Mouse (Mus musculus) forebrain, embryonic 12.5 days (tissue): Measurements from ENCODE around the gene Cox7a1. TPM values are rescaled to one million over a fixed set of nuclear protein-coding genes. Genes with fewer than 3 reads are reported as not detected.
"Not testable (repeated sequence)": the region's sequence is repeated elsewhere in the genome, so short reads cannot be mapped to it uniquely, and the experiment has no call there.

Experiments
- ATAC-seq: fragments of 200-750 bp; cut with Nextera tagmentation; 2 replicates; pipeline ENCODE4 v1.8.0; 2017; ENCODE audit warnings: moderate TSS enrichment; ENCODE audit not compliant: low FRiP score
- H3K27ac ChIP-seq: fragments of 300-500 bp; sonication (generic); 2 replicates; pipeline ENCODE4 v1.5.1; 2016; ENCODE audit warnings: mild to moderate bottlenecking
- H3K27me3 ChIP-seq: fragments of 300-500 bp; sonication (generic); 2 replicates; pipeline ENCODE4 v1.6.1; 2016; ENCODE audit warnings: mild to moderate bottlenecking
- H3K36me3 ChIP-seq: fragments of 300-500 bp; sonication (generic); replicated peaks from 2 replicates; pipeline ENCODE4 v1.6.1; 2016; ENCODE audit warnings: mild to moderate bottlenecking
- H3K4me1 ChIP-seq: fragments of 300-500 bp; sonication (generic); 2 replicates; pipeline ENCODE4 v1.6.1; 2016
- H3K4me2 ChIP-seq: fragments of 300-500 bp; sonication (generic); 2 replicates; pipeline ENCODE4 v1.6.1; 2016; ENCODE audit warnings: mild to moderate bottlenecking, moderate library complexity
- H3K4me3 ChIP-seq: fragments of 300-500 bp; sonication (generic); replicated peaks from 2 replicates; pipeline ENCODE4 v1.5.1; 2016; ENCODE audit warnings: mild to moderate bottlenecking
- H3K9ac ChIP-seq: fragments of 300-500 bp; sonication (generic); 2 replicates; pipeline ENCODE4 v1.6.1; 2016; ENCODE audit warnings: mild to moderate bottlenecking
- H3K9me3 ChIP-seq: fragments of 300-500 bp; sonication (generic); 2 replicates; pipeline ENCODE4 v1.6.1; 2016
- WGBS: fragments of 180-500 bp; shearing (Covaris S2); methylation state at CpG from one replicate; pipeline ENCODE4 v1.1.7; 2016; 5-methylcytosine and 5-hydroxymethylcytosine counted together
- polyA plus RNA-seq: library from polyadenylated mRNA; unstranded; fragments of >200 nt; fragmentation: Nextera tagmentation; extraction: Ambion mirVana; gene quantifications from 2 replicates; pipeline ENCODE4 v1.2.1, GENCODE M21; 2016

The Cox7a1 gene
- polyA plus RNA-seq, 1 experiment from 2014 or later: 3.0 TPM

GRCm38 (mm10) chr7:30194101-30194831, 10.3 kb downstream of the Cox7a1 start:
- no peaks in the 10 kb centered on the region for H3K9me3 ChIP-seq
- peak overlapping the region; percentile 74 for H3K9ac ChIP-seq
- WGBS: 2% methylated on average over 26 of the region's 26 CpGs
- peak overlapping the region; percentile 74 for H3K4me3 ChIP-seq
- peak overlapping the region; percentile 75 for H3K27ac ChIP-seq
- peak overlapping the region; percentile 81 for H3K4me2 ChIP-seq
- peak; percentile 21 for ATAC-seq
- peaks cover 25% of the 10 kb centered on the region for H3K36me3 ChIP-seq
- peaks cover 21% of the 10 kb centered on the region for H3K4me1 ChIP-seq
- H3K27me3 ChIP-seq: no peaks in the 10 kb centered on the region

- peak overlapping the region; percentile 75 for H3K27ac ChIP-seq
- H3K36me3 ChIP-seq: peaks cover 24% of the 10 kb centered on the region
- peak overlapping the region; percentile 81 for H3K4me2 ChIP-seq
- H3K9me3 ChIP-seq: no peaks in the 10 kb centered on the region
- H3K4me1 ChIP-seq: peaks cover 21% of the 10 kb centered on the region
- peak overlapping the region; percentile 74 for H3K9ac ChIP-seq
- H3K27me3 ChIP-seq: no peaks in the 10 kb centered on the region
- peak; percentile 91 for ATAC-seq
- under 1% methylated on average over 28 of the region's 28 CpGs for WGBS
- H3K4me3 ChIP-seq: peak overlapping the region; percentile 74
These were observed 10.9 kb downstream of the Cox7a1 start for GRCm38 (mm10) chr7:30194884-30195283.

- Histone ChIP-seq H3K4me3 (no peak overlapping the region), H3K27ac (no peak overlapping the region), H3K4me2 (peak overlapping the region; percentile 81), H3K9ac (peak overlapping the region; percentile 74; the same call in 1 of the 2 replicates), H3K36me3 (peaks cover 18% of the 10 kb centered on the region), H3K4me1 (peaks cover 21% of the 10 kb centered on the region), H3K9me3 (no peaks in the 10 kb centered on the region), H3K27me3 (no peaks in the 10 kb centered on the region)
- whole genome bisulfite sequencing: 72% methylated on average over 6 of the region's 6 CpGs
- no peak for ATAC-seq
These were observed 11.5 kb downstream of the Cox7a1 start for GRCm38 (mm10) chr7:30195461-30195860.

- H3K36me3 ChIP-seq: peaks cover 12% of the 10 kb centered on the region
- no peak overlapping the region for H3K27ac ChIP-seq
- no peak overlapping the region for H3K9ac ChIP-seq
- H3K4me3 ChIP-seq: no peak overlapping the region
- no peak overlapping the region for H3K4me2 ChIP-seq
- no peaks in the 10 kb centered on the region for H3K9me3 ChIP-seq
- H3K27me3 ChIP-seq: no peaks in the 10 kb centered on the region
- ATAC-seq: no peak
- WGBS: 86% methylated on average over 6 of the region's 6 CpGs
- H3K4me1 ChIP-seq: peaks cover 21% of the 10 kb centered on the region
These were observed 12.2 kb downstream of the Cox7a1 start for GRCm38 (mm10) chr7:30196171-30196570.

- no peak overlapping the region for H3K9ac ChIP-seq
- ATAC-seq: no peak
- H3K36me3 ChIP-seq: no peaks in the 10 kb centered on the region
- no peak overlapping the region for H3K4me2 ChIP-seq
- H3K4me3 ChIP-seq: no peak overlapping the region
- H3K27me3 ChIP-seq: 0 out of 2 replicates have a peak, but pooled peaks cover 3% of the 10 kb centered on the region
- no peak overlapping the region for H3K27ac ChIP-seq
- peaks cover 19% of the 10 kb centered on the region for H3K4me1 ChIP-seq
- no peaks in the 10 kb centered on the region for H3K9me3 ChIP-seq
- 83% methylated on average over 5 of the region's 5 CpGs for WGBS
These were observed 13.7 kb downstream of the Cox7a1 start for GRCm38 (mm10) chr7:30197592-30198129.

- peak within 1 kb of the TSS; percentile 12; the same call in 1 of the 2 replicates for H3K4me3 ChIP-seq
- H3K36me3 ChIP-seq: no peaks in the 10 kb centered on the region
- 0 out of 2 replicates have a peak, but pooled peaks cover 3% of the 10 kb centered on the region for H3K27me3 ChIP-seq
- peaks cover 11% of the 10 kb centered on the region for H3K4me1 ChIP-seq
- H3K4me2 ChIP-seq: peak within 1 kb of the TSS; percentile 20
- H3K9ac ChIP-seq: no peak within 1 kb of the TSS
- no peak for ATAC-seq
- no peak within 1 kb of the TSS for H3K27ac ChIP-seq
- 6% methylated on average over 8 of the region's 8 CpGs for WGBS
- H3K9me3 ChIP-seq: no peaks in the 10 kb centered on the region
These were observed 14.6 kb downstream of the Cox7a1 start, which contains the start of gene Capns1 for GRCm38 (mm10) chr7:30198481-30198971. TSS of gene Capns1 (minus strand) at chr7:30198811.

- H3K27ac ChIP-seq: no peak overlapping the region
- no peak overlapping the region for H3K4me3 ChIP-seq
- no peak overlapping the region for H3K4me2 ChIP-seq
- H3K9ac ChIP-seq: no peak overlapping the region
- H3K27me3 ChIP-seq: 0 out of 2 replicates have a peak, but pooled peaks cover 3% of the 10 kb centered on the region
- peaks cover 8% of the 10 kb centered on the region for H3K4me1 ChIP-seq
- no peaks in the 10 kb centered on the region for H3K9me3 ChIP-seq
- WGBS: 81% methylated on average over 18 of the region's 18 CpGs
- no peak for ATAC-seq
- H3K36me3 ChIP-seq: no peaks in the 10 kb centered on the region
These were observed 15.7 kb downstream of the Cox7a1 start for GRCm38 (mm10) chr7:30199498-30200139.

GRCm38 (mm10) chr7:30200200-30200599, 16.3 kb downstream of the Cox7a1 start:
- H3K4me2 ChIP-seq: no peak overlapping the region
- no peak overlapping the region for H3K27ac ChIP-seq
- no peak for ATAC-seq
- H3K4me3 ChIP-seq: no peak overlapping the region
- H3K27me3 ChIP-seq: 0 out of 2 replicates have a peak, but pooled peaks cover 3% of the 10 kb centered on the region
- WGBS: 80% methylated on average over 5 of the region's 5 CpGs
- H3K9me3 ChIP-seq: no peaks in the 10 kb centered on the region
- H3K9ac ChIP-seq: no peak overlapping the region
- no peaks in the 10 kb centered on the region for H3K36me3 ChIP-seq
- H3K4me1 ChIP-seq: peaks cover 5% of the 10 kb centered on the region

- H3K27me3 ChIP-seq, H3K9me3 ChIP-seq, H3K4me2 ChIP-seq, H3K36me3 ChIP-seq, H3K27ac ChIP-seq, H3K4me1 ChIP-seq, H3K9ac ChIP-seq, H3K4me3 ChIP-seq, ATAC-seq: not testable (repeated sequence)
- WGBS: 86% methylated on average over 5 of the region's 5 CpGs
These were observed 16.7 kb downstream of the Cox7a1 start for GRCm38 (mm10) chr7:30200661-30201060.

GRCm38 (mm10) chr7:30202895-30203690, 19.1 kb downstream of the Cox7a1 start:
- Histone ChIP-seq H3K27me3 (0 out of 2 replicates have a peak, but pooled peaks cover 3% of the 10 kb centered on the region), H3K27ac (no peak overlapping the region), H3K9ac (no peak overlapping the region), H3K9me3 (no peaks in the 10 kb centered on the region), H3K4me3 (no peak overlapping the region), H3K4me2 (no peak overlapping the region), H3K4me1 (peaks cover 3% of the 10 kb centered on the region; the same call in 1 of the 2 replicates), H3K36me3 (no peaks in the 10 kb centered on the region)
- WGBS: 90% methylated on average over 11 of the region's 11 CpGs
- ATAC-seq: no peak

- 39% methylated on average over 8 of the region's 8 CpGs for WGBS
- Histone ChIP-seq H3K9me3 (no peaks in the 10 kb centered on the region), H3K4me1 (no peaks in the 10 kb centered on the region; the same call in 1 of the 2 replicates), H3K36me3 (no peaks in the 10 kb centered on the region), H3K27me3 (0 out of 2 replicates have a peak, but pooled peaks cover 3% of the 10 kb centered on the region), H3K4me2 (no peak overlapping the region), H3K9ac (no peak overlapping the region), H3K27ac (no peak overlapping the region), H3K4me3 (no peak overlapping the region)
- ATAC-seq: no peak
These were observed 20.4 kb downstream of the Cox7a1 start for GRCm38 (mm10) chr7:30204380-30204779.
